Comparison of ENCODE assay signal across 14 mouse cellular contexts in genomic region chr11:100894146-100894918, GRCm38 (mm10). TPM values are rescaled to one million over a fixed set of nuclear protein-coding genes. Genes with fewer than 3 reads are reported as not detected.
DNase-seq lines count a peak whose midpoint lies in the region; ATAC-seq and TF ChIP-seq lines count a peak whose summit lies in the region.
"Had no signal": no experiment of that assay in that cellular context is flagged by ENCODE, and none has a peak within 500 bp of the region (broad histone marks: within the 10 kb centered on the region; RNA-seq: fewer than 3 reads in every experiment).

No protein-coding gene starts in this region.

- TF ChIP-seq POLR2A in limb, embryonic 14.5 days (IDR thresholded peaks at IDR 0.05; ENCODE audit: borderline replicate concordance, extremely low read depth, insufficient read depth, insufficient read length), result no peak

- no peak overlapping the region for H3K4me2 ChIP-seq in heart, embryonic 12.5 days
- H3K4me2 ChIP-seq in limb, embryonic 14.5 days (replicated peaks; ENCODE audit: low read depth, low read length, severe bottlenecking), result no peak overlapping the region
- H3K4me2 ChIP-seq in limb, embryonic 15.5 days, result no peak overlapping the region
- no peak overlapping the region for H3K4me2 ChIP-seq in stomach, postnatal 0 days (replicated peaks; ENCODE audit: low read depth)
- H3K4me2 ChIP-seq: embryonic facial prominence, embryonic 15.5 days; hindbrain, embryonic 12.5 days; lung, embryonic 14.5 days had no signal

- H3K27me3 ChIP-seq in heart, embryonic 12.5 days (replicated peaks), result no peaks in the 10 kb centered on the region
- no peaks in the 10 kb centered on the region for H3K27me3 ChIP-seq in limb, embryonic 14.5 days (ENCODE audit: control insufficient read depth, insufficient read depth, low read length)
- no peaks in the 10 kb centered on the region for H3K27me3 ChIP-seq in limb, embryonic 10.5 days (ENCODE audit: low read depth, poor library complexity, severe bottlenecking)
- H3K27me3 ChIP-seq in limb, embryonic 15.5 days, result no peaks in the 10 kb centered on the region
- no peaks in the 10 kb centered on the region for H3K27me3 ChIP-seq in stomach, postnatal 0 days (ENCODE audit: control insufficient read depth, insufficient read depth, low read length)
- H3K27me3 ChIP-seq: embryonic facial prominence, embryonic 15.5 days; hindbrain, embryonic 12.5 days had no signal

- peaks cover 27% of the 10 kb centered on the region for H3K4me1 ChIP-seq in heart, embryonic 12.5 days (replicated peaks)
- no peaks in the 10 kb centered on the region for H3K4me1 ChIP-seq in limb, embryonic 14.5 days (ENCODE audit: control insufficient read depth, insufficient read depth, low read length)
- no peaks in the 10 kb centered on the region for H3K4me1 ChIP-seq in limb, embryonic 10.5 days
- no peaks in the 10 kb centered on the region; the same call in 1 of the 2 replicates for H3K4me1 ChIP-seq in limb, embryonic 15.5 days
- H3K4me1 ChIP-seq in stomach, postnatal 0 days (replicated peaks; ENCODE audit: control insufficient read depth, insufficient read depth), result no peaks in the 10 kb centered on the region

- H3K36me3 ChIP-seq in heart, embryonic 12.5 days, result peaks cover 77% of the 10 kb centered on the region
- H3K36me3 ChIP-seq in limb, embryonic 14.5 days (ENCODE audit: control insufficient read depth, insufficient read depth, low read length), result peaks cover 64% of the 10 kb centered on the region
- peaks cover 32% of the 10 kb centered on the region for H3K36me3 ChIP-seq in limb, embryonic 10.5 days
- peaks cover 82% of the 10 kb centered on the region for H3K36me3 ChIP-seq in limb, embryonic 15.5 days
- H3K36me3 ChIP-seq in stomach, postnatal 0 days (ENCODE audit: control insufficient read depth, insufficient read depth, low read length), result peaks cover 31% of the 10 kb centered on the region
- H3K36me3 ChIP-seq: forebrain, embryonic 10.5 days had no signal

- no peak for ATAC-seq in heart, embryonic 12.5 days (ENCODE audit: insufficient number of reproducible peaks, low FRiP score)
- peak; percentile 28; the same call in 1 of the 2 replicates for ATAC-seq in limb, embryonic 14.5 days (ENCODE audit: low FRiP score, low read depth)
- no peak for ATAC-seq in limb, embryonic 15.5 days (ENCODE audit: insufficient number of reproducible peaks, low FRiP score, low TSS enrichment, low read depth)
- no peak for ATAC-seq in stomach, postnatal 0 days (ENCODE audit: low FRiP score, low TSS enrichment)
- ATAC-seq: midbrain, embryonic 16.5 days had no signal

- TF ChIP-seq EP300 in stomach, postnatal 0 days (optimal IDR thresholded peaks at IDR 0.05), result no peak

- no peak overlapping the region for H3K4me3 ChIP-seq in heart, embryonic 12.5 days
- no peak overlapping the region for H3K4me3 ChIP-seq in limb, embryonic 14.5 days (replicated peaks; ENCODE audit: low read length)
- H3K4me3 ChIP-seq in limb, embryonic 10.5 days, result no peak overlapping the region
- H3K4me3 ChIP-seq in limb, embryonic 15.5 days, result no peak overlapping the region
- H3K4me3 ChIP-seq in stomach, postnatal 0 days (ENCODE audit: low read depth, low read length), result no peak overlapping the region
- H3K4me3 ChIP-seq: embryonic facial prominence, embryonic 15.5 days; hindbrain, embryonic 12.5 days; left cerebral cortex, adult 2 months had no signal

- H3K9me3 ChIP-seq in heart, embryonic 12.5 days (replicated peaks), result no peaks in the 10 kb centered on the region
- no peaks in the 10 kb centered on the region for H3K9me3 ChIP-seq in limb, embryonic 14.5 days (ENCODE audit: control insufficient read depth, low read length)
- H3K9me3 ChIP-seq in limb, embryonic 10.5 days (replicated peaks), result no peaks in the 10 kb centered on the region
- H3K9me3 ChIP-seq in limb, embryonic 15.5 days, result no peaks in the 10 kb centered on the region
- no peaks in the 10 kb centered on the region for H3K9me3 ChIP-seq in stomach, postnatal 0 days (ENCODE audit: control insufficient read depth, low read length)
- H3K9me3 ChIP-seq: embryonic facial prominence, embryonic 15.5 days; forebrain, embryonic 10.5 days; hindbrain, embryonic 12.5 days had no signal

- no peak for DNase-seq in heart, adult 18-20 months
- DNase-seq in limb, embryonic 14.5 days (ENCODE audit: low spot score), result no peak
- DNase-seq in limb, embryonic 10.5 days (ENCODE audit: low spot score), result no peak
- no peak for DNase-seq in stomach, postnatal 0 days (ENCODE audit: low spot score)
- DNase-seq in kidney, adult 11 months, result no peak

- H3K27ac ChIP-seq in heart, embryonic 12.5 days (ENCODE audit: poor library complexity, severe bottlenecking), result no peak overlapping the region
- H3K27ac ChIP-seq in limb, embryonic 14.5 days (replicated peaks; ENCODE audit: low read depth, low read length), result no peak overlapping the region
- no peak overlapping the region for H3K27ac ChIP-seq in limb, embryonic 10.5 days
- H3K27ac ChIP-seq in limb, embryonic 15.5 days, result peak overlapping the region; percentile 7; the same call in 1 of the 2 replicates
- 0 out of 2 replicates have a peak overlapping the region, but pooled peaks have one; percentile 36 for H3K27ac ChIP-seq in stomach, postnatal 0 days (replicated peaks)
- H3K27ac ChIP-seq: embryonic facial prominence, embryonic 15.5 days; forebrain, embryonic 10.5 days; hindbrain, embryonic 12.5 days; left cerebral cortex, adult 2 months had no signal

- H3K9ac ChIP-seq in heart, embryonic 12.5 days, result 0 out of 2 replicates have a peak overlapping the region, but pooled peaks have one; percentile 37
- H3K9ac ChIP-seq in limb, embryonic 14.5 days (ENCODE audit: low read depth, low read length, severe bottlenecking), result no peak overlapping the region
- H3K9ac ChIP-seq in limb, embryonic 15.5 days, result no peak overlapping the region
- no peak overlapping the region for H3K9ac ChIP-seq in stomach, postnatal 0 days (ENCODE audit: low read length)
- H3K9ac ChIP-seq: embryonic facial prominence, embryonic 15.5 days; forebrain, postnatal 0 days; hindbrain, embryonic 12.5 days; lung, embryonic 14.5 days had no signal

- 70% methylated on average over 9 of the region's 9 CpGs for WGBS in heart, embryonic 12.5 days
- WGBS in limb, embryonic 14.5 days, result 71% methylated on average over 9 of the region's 9 CpGs
- 59% methylated on average over 9 of the region's 9 CpGs for WGBS in limb, embryonic 10.5 days
- WGBS in limb, embryonic 15.5 days, result 68% methylated on average over 9 of the region's 9 CpGs
- 76% methylated on average over 9 of the region's 9 CpGs for WGBS in stomach, postnatal 0 days

- TF ChIP-seq CTCF in stomach, postnatal 0 days (IDR thresholded peaks at IDR 0.05; ENCODE audit: low read depth), result no peak

RNA-seq across cellular contexts. Expression of gene Stat5a, which starts 35.2 kb away (rescaled TPM):
- polyA plus RNA-seq in heart, embryonic 12.5 days (2016; fragmentation: Nextera tagmentation; extraction: Ambion mirVana), result 6.6 and 8.3 TPM in 2 replicates
- total RNA-seq in heart, adult 18-20 months (2021), result 10 to 100 TPM; 17.2 to 23.0 TPM
- polyA plus RNA-seq in limb, embryonic 14.5 days (2012; rRNA removed), result 8.0 and 11.3 TPM in 2 replicates
- polyA plus RNA-seq in limb, embryonic 14.5 days (2014; fragmentation: Nextera tagmentation; extraction: Ambion mirVana), result 5.3 and 7.8 TPM in 2 replicates
- 2.1 and 2.7 TPM in 2 replicates for polyA plus RNA-seq in limb, embryonic 10.5 days (2016; fragmentation: Nextera tagmentation; extraction: Ambion mirVana)
- polyA plus RNA-seq in limb, embryonic 15.5 days (2015; fragmentation: Nextera tagmentation; extraction: Ambion mirVana), result 9.4 and 12.0 TPM in 2 replicates
- polyA plus RNA-seq in stomach, postnatal 0 days (2015; fragmentation: Nextera tagmentation; extraction: Ambion mirVana), result 13.0 and 13.5 TPM in 2 replicates

RNA-seq across cellular contexts. Expression of gene Stat5b, which starts 43.8 kb away (rescaled TPM):
- polyA plus RNA-seq in heart, embryonic 12.5 days (2016; fragmentation: Nextera tagmentation; extraction: Ambion mirVana), result 35.0 and 35.3 TPM in 2 replicates
- total RNA-seq in heart, adult 18-20 months (2021), result 10 to 100 TPM; 55.0 to 60.1 TPM
- polyA plus RNA-seq in limb, embryonic 14.5 days (2012; rRNA removed), result 24.4 and 27.0 TPM in 2 replicates
- polyA plus RNA-seq in limb, embryonic 14.5 days (2014; fragmentation: Nextera tagmentation; extraction: Ambion mirVana), result 21.9 and 22.1 TPM in 2 replicates
- 15.4 and 15.6 TPM in 2 replicates for polyA plus RNA-seq in limb, embryonic 10.5 days (2016; fragmentation: Nextera tagmentation; extraction: Ambion mirVana)
- 23.4 and 25.5 TPM in 2 replicates for polyA plus RNA-seq in limb, embryonic 15.5 days (2015; fragmentation: Nextera tagmentation; extraction: Ambion mirVana)
- 16.1 and 17.3 TPM in 2 replicates for polyA plus RNA-seq in stomach, postnatal 0 days (2015; fragmentation: Nextera tagmentation; extraction: Ambion mirVana)

RNA-seq across cellular contexts. Expression of gene Stat3, which starts 45.0 kb away (rescaled TPM):
- polyA plus RNA-seq in heart, embryonic 12.5 days (2016; fragmentation: Nextera tagmentation; extraction: Ambion mirVana), result 60.0 and 63.2 TPM in 2 replicates
- total RNA-seq in heart, adult 18-20 months (2021), result 10 to 100 TPM; 71.8 to 83.2 TPM
- polyA plus RNA-seq in limb, embryonic 14.5 days (2012; rRNA removed), result 56.1 and 66.2 TPM in 2 replicates
- 63.0 and 65.9 TPM in 2 replicates for polyA plus RNA-seq in limb, embryonic 14.5 days (2014; fragmentation: Nextera tagmentation; extraction: Ambion mirVana)
- polyA plus RNA-seq in limb, embryonic 10.5 days (2016; fragmentation: Nextera tagmentation; extraction: Ambion mirVana), result 20.7 and 30.2 TPM in 2 replicates
- 72.9 and 85.2 TPM in 2 replicates for polyA plus RNA-seq in limb, embryonic 15.5 days (2015; fragmentation: Nextera tagmentation; extraction: Ambion mirVana)
- polyA plus RNA-seq in stomach, postnatal 0 days (2015; fragmentation: Nextera tagmentation; extraction: Ambion mirVana), result 47.7 and 55.1 TPM in 2 replicates

Comparison
In these comparisons a context has a peak if more than half of its experiments do, and no peak if none do; other contexts are left out.
1. H3K27ac ChIP-seq: peak in limb, embryonic 15.5 days (single experiment) and stomach, postnatal 0 days (single experiment); none in heart, embryonic 12.5 days (single experiment), limb, embryonic 14.5 days (single experiment) and limb, embryonic 10.5 days (single experiment).